Mouse (Mus musculus): ENCODE data around the gene Crygn.

GRCm38 (mm10) chr5:24729797-24730487 lies 27.9 kb downstream of the Crygn start:
- TF ChIP-seq POLR2A (IDR thresholded peaks at IDR 0.05; ENCODE audit: control insufficient read depth, extremely low read depth, insufficient read depth, low read length, poor library complexity) (no peak), CTCF (IDR thresholded peaks at IDR 0.05; ENCODE audit: borderline replicate concordance, control insufficient read depth, extremely low read depth, insufficient read depth, low read length, poor library complexity) (no peak)
